Mouse (Mus musculus) urinary bladder, postnatal 36 days (tissue): Measurements from ENCODE around the gene Nupl1.

ENCODE experiments used
- DNase-seq, 2 experiments: peaks; one replicate each; pipeline ENCODE4 v3.0.0; 2022; ENCODE audit warnings: low spot score in 2 of 2, mixed read lengths in 1 of 2

Gene Nupl1

GRCm38 (mm10) chr14:60152373-60152772, 98.9 kb downstream of the Nupl1 start:
- no peak for DNase-seq

DNA sequence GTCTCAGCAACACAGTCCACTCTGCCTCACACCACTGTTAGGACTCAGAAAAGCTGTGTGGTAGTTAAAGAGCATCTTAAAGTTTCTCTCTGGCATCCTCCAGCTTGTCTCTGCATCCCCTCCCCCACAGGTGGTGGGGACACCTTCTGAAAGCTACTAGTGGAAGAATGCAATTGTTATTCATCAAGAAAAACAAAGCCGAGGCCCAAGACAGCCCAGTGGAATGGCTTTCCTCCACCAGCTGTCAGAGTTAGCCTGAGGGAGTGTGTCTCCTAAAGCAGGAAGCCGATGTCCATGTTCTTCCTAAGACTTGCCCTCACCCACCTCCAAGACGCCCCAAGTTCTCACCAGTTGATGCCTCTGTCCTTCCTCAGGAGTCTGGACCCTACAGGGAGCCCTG, 102.3 kb downstream of the Nupl1 start:
- no peak for DNase-seq

- DNase-seq = no peak
These were observed 108.0 kb downstream of the Nupl1 start for GRCm38 (mm10) chr14:60143234-60143633.

GRCm38 (mm10) chr14:60138339-60138738, 112.9 kb downstream of the Nupl1 start:
- no peak for DNase-seq

DNA sequence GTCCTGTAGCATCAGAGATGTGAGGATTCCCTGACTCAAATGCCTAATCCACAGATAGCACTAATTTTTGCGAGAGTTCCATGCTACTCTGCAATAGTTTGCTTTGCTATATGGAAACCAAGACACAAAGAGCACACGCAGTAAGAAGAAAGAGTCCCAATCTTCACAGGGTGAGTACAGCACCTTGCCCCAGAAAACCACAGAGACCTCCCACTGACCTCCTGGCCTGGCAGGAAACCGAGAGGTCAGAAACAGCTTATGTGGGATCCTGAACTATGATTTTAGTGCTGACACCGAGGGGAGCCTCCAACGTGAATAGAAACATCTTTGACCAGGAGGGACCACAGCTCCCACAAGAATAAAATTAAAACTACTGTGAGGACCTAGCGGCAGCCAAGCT, 113.4 kb downstream of the Nupl1 start:
- DNase-seq = no peak

- DNase-seq = no peak
These were observed 115.4 kb downstream of the Nupl1 start for GRCm38 (mm10) chr14:60135801-60136200.

DNA sequence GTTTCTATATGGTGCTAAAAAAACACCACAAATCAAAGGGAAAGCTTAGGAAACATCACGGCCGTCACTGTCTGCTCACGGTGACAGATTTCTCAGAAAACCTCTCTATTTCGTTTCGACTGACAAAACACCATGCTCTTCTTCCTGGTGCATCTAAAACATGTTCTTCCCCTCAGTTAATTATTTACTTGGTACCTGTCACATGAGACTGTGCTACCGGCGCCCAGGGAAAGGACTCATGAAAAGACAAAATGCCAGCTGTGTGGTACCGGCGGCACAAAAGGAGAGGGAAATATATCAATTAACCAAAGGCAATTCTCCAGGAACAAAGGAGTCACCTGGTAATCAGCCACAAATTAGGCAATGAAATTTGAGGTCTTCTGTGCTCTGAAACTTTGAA, 116.5 kb downstream of the Nupl1 start:
- DNase-seq = no peak
